Mouse (Mus musculus) MEL (cell line): ENCODE results near the gene Limch1.

Experiments used
- CHD1 ChIP-seq: IDR thresholded peaks from 2 replicates; pipeline ENCODE4 v1.6.1; 2012; ENCODE audit warnings: low read depth, mild to moderate bottlenecking, inconsistent platforms, low read length, improper control_type of control experiment
- MEF2A ChIP-seq: IDR thresholded peaks from 2 replicates; pipeline ENCODE4 v1.6.1; 2014; ENCODE audit warnings: low read depth, mild to moderate bottlenecking, inconsistent platforms, low read length, improper control_type of control experiment; ENCODE audit not compliant: poor library complexity, insufficient replicate concordance, severe bottlenecking; ENCODE audit errors: extremely low read depth

GRCm38 (mm10) chr5:66789041-66789440 lies 43.4 kb downstream of the Limch1 start:
- TF ChIP-seq MEF2A, result no peak
- TF ChIP-seq CHD1, result no peak
